Mouse (Mus musculus): ENCODE measurements around the gene Prkce.

The Prkce gene

DNA sequence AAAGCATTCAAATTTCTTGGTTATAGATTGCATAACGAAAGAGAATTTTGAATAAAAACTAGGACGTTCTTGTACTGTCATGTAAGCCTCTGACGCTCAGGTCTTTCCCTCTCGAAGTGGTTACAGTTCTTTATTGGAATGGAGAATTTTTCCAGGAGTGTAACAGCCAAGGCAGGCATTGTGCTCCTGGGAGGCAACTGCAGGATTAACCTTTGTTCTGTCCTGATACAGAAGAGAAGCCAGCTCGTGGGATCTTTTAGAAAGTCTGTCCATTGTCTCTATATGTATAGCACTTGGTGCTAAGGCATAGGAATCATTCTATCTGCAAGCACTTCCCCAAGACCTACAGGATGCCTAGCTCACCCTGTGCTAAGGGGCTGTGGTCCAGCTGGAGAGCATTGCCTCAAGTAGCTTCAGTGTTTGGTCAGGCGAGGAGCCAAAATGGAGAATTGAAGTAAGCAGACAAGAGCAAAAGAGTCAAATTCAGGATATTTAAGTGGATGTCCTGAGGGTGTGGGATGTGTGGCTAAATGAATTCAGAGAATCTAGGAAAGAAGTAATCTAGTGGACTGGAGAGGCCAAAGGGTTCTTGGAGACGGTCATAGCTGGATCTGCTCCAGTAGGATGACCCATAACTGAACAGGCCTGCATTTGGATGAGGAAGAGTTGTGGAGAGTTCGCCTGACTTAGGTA lies 240.5 kb downstream of the Prkce start:
- no peak for DNase-seq (ENCODE audit: low read depth, low spot score)

DNA sequence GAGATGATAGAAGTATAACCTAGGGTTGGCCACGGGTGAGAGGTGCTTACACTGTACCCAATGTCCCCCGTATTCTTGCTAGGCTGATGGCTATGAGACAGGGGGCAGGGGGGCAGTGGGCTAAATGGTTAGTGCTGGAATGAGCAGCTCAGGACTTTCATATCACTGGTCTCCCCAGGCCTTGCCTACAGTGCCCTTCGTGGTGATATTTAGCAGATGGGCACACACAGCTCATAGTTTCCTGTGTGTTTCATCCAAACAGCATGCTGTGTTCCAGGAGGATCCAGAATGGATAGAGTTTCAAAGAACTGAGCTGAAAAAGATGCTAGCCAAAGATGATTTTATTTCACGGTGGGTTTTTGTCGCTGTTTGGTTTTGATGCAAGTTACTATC lies 241.0 kb downstream of the Prkce start:
- no peak for DNase-seq (ENCODE audit: low read depth, low spot score)

DNA sequence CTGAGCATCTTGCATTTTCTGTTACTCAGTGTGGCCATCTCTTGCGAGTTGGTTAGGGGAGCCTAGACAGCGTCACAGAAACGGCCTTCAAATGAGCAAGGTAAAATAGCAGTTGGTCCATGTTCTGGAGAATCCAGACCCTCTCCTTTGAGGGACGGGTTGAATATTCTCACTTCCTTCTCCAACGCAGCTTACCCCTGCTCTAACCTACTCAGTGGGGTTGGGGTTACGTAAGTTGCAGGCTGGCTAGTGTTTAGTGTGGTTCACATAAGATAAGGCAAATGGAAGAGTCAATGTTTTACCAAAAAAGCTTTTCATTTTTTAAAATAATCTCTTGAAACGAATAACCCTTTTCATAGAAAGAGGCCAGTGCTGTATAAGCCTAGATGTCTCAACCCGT lies 241.9 kb downstream of the Prkce start:
- DNase-seq (ENCODE audit: low read depth, low spot score) = no peak

- DNase-seq (ENCODE audit: low read depth, low spot score) = no peak
These were observed 242.9 kb downstream of the Prkce start for GRCm38 (mm10) chr17:86410496-86410895.

GRCm38 (mm10) chr17:86412141-86412540 lies 244.6 kb downstream of the Prkce start:
- no peak for DNase-seq (ENCODE audit: low read depth, low spot score)

- DNase-seq (ENCODE audit: low read depth, low spot score) = no peak
These were observed 247.0 kb downstream of the Prkce start for GRCm38 (mm10) chr17:86414608-86415007.

DNA sequence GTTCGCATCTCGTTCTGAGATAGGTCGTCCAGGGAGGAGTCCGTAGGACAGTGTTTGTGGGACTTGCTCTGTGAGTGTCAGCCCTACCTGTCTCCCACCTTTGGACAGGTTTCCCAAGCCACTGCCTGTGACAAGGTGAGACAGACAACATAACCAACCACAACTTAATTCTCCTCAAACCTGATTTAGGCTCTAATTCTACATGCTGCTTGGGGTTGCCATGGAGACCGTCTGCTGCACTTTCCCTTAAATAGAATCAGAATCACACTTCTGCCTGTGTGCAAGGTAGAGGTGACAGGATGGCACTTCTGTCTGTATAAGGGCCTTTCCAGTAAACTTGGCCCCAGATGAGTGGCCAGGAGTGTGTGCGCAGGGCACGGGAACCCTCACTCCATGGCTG lies 248.4 kb downstream of the Prkce start:
- DNase-seq (ENCODE audit: low read depth, low spot score) = no peak

DNA sequence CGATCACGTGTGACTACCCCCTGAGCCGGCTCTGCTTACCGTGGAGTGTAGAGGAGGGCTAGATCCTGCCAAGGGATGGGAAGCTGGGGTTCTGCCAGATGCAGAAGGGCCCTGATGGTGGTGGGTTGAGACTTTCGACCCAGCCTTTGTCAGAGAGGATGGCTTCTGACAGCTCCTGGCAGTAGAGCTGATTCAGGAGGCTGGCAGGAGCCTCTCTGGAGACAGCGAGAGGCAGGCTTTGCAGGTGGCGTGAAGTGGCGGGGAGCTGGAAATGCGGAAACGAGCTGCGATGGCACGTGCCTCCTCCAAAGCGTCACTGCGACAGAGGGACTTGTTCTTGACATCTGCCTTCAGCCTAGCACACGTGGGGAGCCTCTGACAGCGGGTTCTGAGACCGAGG lies 250.7 kb downstream of the Prkce start:
- no peak for DNase-seq (ENCODE audit: low read depth, low spot score)

- DNase-seq (ENCODE audit: low read depth, low spot score) = no peak
These were observed 251.6 kb downstream of the Prkce start for GRCm38 (mm10) chr17:86419199-86419598.

DNA sequence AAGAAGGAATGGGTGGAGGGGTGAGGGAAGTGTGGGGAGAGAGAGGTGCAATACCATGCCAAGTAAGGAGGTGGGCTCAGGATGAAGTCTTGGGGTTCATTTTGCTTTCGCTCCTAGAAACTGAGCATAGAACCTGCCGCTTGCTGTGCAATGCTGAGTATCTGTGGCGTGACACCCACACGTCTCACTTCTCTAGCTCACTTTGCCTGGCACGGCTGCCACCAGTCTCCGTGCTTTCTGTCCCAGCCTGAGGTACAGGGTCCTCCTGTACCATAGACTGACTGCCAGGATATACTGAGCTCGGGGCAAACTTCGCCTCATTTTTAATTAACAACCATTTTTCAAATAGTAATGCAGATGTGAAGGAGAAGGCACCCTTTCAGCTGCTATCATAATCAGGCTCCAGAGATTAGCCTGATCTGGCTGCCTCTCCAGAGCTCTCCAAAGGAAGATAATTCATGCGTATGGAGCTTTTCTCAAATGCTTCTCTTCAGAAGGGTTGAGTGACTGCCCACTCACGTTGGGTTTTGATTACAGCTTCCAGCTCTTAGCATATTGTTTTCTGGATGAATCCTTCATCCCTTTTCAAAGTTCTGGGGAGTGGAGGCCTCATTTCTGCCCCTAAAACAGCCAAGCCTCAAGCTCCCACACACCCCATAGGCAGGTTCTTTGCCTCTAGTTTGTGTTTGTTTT lies 253.2 kb downstream of the Prkce start:
- no peak for DNase-seq (ENCODE audit: low read depth, low spot score)

DNA sequence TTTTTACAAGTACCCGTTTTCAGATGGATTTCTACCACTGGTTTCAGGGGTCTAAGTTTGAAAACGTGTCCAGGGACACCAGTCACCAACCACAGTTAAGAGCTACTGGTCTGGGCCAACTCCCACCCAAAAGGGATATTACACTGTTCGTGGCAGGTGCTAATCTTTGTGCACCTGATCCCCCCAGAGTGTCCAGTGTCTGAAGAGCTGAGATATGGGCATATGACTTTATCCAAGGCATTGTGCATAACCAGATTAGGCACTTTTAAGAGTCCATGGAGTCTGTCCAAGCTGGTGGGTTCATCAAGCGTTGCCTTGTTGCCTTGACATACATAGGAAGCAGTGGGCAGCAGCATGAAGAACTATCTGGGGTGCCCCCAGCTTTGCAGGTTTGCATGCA lies 254.4 kb downstream of the Prkce start:
- no peak for DNase-seq (ENCODE audit: low read depth, low spot score)

DNA sequence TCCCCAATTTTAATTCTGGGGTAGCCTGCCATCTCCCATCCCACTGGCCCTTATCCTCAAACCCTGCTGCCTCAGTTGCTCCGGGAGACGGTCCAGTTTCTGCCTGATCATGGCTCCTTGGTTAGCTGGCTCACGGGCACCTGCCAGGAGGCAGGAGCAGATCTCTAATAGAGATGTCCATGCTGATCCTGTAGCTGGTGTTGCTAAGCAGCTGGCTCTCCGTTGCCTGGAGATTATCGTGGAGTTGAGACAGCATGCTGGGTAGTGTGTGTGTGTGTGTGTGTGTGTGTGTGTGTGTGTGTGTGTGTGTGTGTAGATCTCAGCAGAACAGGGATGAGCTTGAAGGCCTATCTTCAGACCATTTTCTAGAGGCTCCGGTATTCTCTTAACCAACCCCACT lies 262.3 kb downstream of the Prkce start:
- DNase-seq (ENCODE audit: low read depth, low spot score) = no peak

DNA sequence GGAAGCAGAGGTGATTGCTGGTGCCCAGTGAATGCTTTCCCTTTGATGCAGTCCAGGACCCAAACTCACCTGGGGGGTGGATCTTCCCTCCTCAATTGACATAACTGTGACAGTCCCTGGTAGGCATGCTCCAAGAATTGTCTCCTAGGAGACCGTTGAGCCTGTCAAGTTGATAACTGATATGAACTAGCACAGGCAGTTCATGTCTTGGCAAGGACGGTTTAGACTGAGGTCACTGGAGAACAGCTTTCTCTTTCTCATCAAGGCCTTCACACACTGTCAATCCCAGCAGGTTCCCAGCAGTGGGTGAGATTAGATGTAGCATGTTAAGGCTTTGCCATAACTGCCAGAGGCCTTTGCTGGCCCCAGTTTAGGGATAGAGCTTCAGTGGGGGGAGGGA lies 265.5 kb downstream of the Prkce start:
- no peak for DNase-seq (ENCODE audit: low read depth, low spot score)

GRCm38 (mm10) chr17:86433813-86434212 lies 266.2 kb downstream of the Prkce start:
- DNase-seq (ENCODE audit: low read depth, low spot score) = no peak

- no peak for DNase-seq (ENCODE audit: low read depth, low spot score)
These were observed 267.2 kb downstream of the Prkce start for GRCm38 (mm10) chr17:86434781-86435180.

- no peak for DNase-seq (ENCODE audit: low read depth, low spot score)
These were observed 268.0 kb downstream of the Prkce start for GRCm38 (mm10) chr17:86435570-86435969.

DNA sequence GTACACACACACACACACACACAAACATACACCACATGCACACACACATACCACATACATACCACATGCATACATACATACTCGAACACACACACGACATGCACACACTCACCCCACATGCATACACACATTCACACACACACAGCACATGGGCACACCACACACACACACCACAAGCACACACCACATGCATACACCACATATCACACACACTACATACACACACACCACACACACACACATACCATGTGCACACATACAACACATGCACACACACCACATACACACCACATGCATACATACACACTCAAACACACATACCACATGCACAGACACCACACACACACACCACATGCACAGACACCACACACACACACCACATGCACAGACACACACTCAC lies 268.4 kb downstream of the Prkce start:
- no peak for DNase-seq (ENCODE audit: low read depth, low spot score)

DNA sequence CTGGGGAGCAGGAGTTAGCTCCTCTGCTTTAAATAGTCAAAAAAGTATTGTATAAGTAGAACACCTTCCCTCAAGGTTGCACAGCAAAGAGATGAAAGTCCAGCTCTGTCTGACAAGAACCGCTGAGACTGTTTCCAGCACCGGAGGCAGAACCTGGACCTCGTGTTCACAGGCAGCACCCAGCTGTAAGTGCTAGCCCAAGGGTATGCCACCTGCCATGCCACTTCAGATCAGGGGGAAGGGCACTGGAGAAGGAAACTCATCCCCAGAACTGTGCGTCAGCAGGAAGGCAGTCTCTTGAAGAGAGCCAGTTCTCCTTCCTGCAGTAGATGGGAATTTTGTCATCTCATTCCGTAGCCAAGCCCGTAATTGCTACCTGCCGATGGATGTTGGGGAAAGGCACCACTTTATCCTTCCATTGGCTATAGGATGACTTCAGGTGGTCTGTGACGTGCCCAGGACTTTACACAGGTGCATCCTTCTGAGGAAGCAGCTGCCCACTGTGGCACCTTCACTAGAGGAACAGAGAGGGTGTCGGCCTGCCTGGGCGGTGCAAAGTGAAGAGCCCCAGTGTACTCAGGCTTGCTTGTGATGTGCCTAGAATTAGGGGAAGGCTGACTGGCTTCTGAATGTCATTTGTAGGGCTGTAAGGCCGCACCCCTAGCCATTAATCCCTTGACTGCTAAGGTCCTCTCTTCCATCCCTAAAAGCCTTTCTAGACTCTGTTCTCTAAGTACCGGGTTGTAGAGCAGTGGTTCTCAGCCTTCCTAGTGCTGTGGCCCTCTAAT lies 269.2 kb downstream of the Prkce start:
- no peak for DNase-seq (ENCODE audit: low read depth, low spot score)

- DNase-seq (ENCODE audit: low read depth, low spot score) = no peak
These were observed 270.1 kb downstream of the Prkce start for GRCm38 (mm10) chr17:86437516-86438277.

DNA sequence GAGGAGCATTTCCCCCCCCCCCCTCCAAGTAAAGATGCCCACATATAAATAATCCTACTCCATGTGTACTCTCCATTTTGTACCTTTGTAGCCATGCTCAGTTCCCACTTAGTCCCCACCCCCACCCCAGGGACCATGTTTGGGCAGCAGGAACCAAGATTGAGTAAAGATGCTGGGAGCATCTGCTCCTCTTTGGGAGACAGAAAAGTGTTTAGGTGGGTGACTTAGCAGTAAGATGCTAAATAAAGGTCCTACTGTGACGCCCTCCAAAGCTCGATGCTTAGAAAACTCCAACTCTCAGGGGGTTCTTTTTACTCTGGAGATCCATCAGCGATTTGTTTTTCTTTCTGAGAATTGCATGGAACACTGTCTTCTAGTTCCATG lies 270.7 kb downstream of the Prkce start:
- no peak for DNase-seq (ENCODE audit: low read depth, low spot score)

GRCm38 (mm10) chr17:86438763-86439162 lies 271.2 kb downstream of the Prkce start:
- no peak for DNase-seq (ENCODE audit: low read depth, low spot score)

GRCm38 (mm10) chr17:86441098-86441497 lies 273.5 kb downstream of the Prkce start:
- DNase-seq (ENCODE audit: low read depth, low spot score) = no peak
